Mouse (Mus musculus) heart, embryonic 15.5 days (tissue): ENCODE data around the gene Kirrel3. TPM values are rescaled to one million over a fixed set of nuclear protein-coding genes. Genes with fewer than 3 reads are reported as not detected.

ENCODE experiments used
- ATAC-seq: fragments of 200-750 bp; cut with Nextera tagmentation; replicated peaks from 2 replicates; pipeline ENCODE4 v1.8.0; 2017; ENCODE audit warnings: low read depth, moderate TSS enrichment; ENCODE audit not compliant: insufficient number of reproducible peaks, insufficient read depth, low FRiP score
- H3K27ac ChIP-seq: fragments of 300-500 bp; sonication (generic); 2 replicates; pipeline ENCODE4 v1.5.1; 2015; ENCODE audit warnings: mild to moderate bottlenecking, inconsistent platforms
- H3K27me3 ChIP-seq: fragments of 300-500 bp; sonication (generic); 2 replicates; pipeline ENCODE4 v1.6.1; 2015; ENCODE audit warnings: inconsistent platforms
- H3K36me3 ChIP-seq: fragments of 300-500 bp; sonication (generic); 2 replicates; pipeline ENCODE4 v1.6.1; 2015; ENCODE audit warnings: mild to moderate bottlenecking, inconsistent platforms
- H3K4me1 ChIP-seq: fragments of 300-500 bp; sonication (generic); replicated peaks from 2 replicates; pipeline ENCODE4 v1.6.1; 2015; ENCODE audit warnings: inconsistent platforms
- H3K4me2 ChIP-seq: fragments of 300-500 bp; sonication (generic); 2 replicates; pipeline ENCODE4 v1.6.1; 2015; ENCODE audit warnings: inconsistent platforms, mild to moderate bottlenecking, moderate library complexity
- H3K4me3 ChIP-seq: fragments of 300-500 bp; sonication (generic); 2 replicates; pipeline ENCODE4 v1.5.1; 2015; ENCODE audit warnings: mild to moderate bottlenecking, inconsistent platforms
- H3K9ac ChIP-seq: fragments of 300-500 bp; sonication (generic); 2 replicates; pipeline ENCODE4 v1.6.1; 2015; ENCODE audit warnings: mild to moderate bottlenecking, inconsistent platforms
- H3K9me3 ChIP-seq: fragments of 300-500 bp; sonication (generic); replicated peaks from 2 replicates; pipeline ENCODE4 v1.6.1; 2016; ENCODE audit warnings: inconsistent platforms
- WGBS: fragments of 180-500 bp; shearing (Covaris S2); methylation state at CpG from one replicate; pipeline ENCODE4 v1.1.7; 2015; ENCODE audit warnings: mixed read lengths; 5-methylcytosine and 5-hydroxymethylcytosine counted together
- polyA plus RNA-seq: library from polyadenylated mRNA; unstranded; fragments of >200 nt; fragmentation: Nextera tagmentation; extraction: Ambion mirVana; gene quantifications from 2 replicates; pipeline ENCODE4 v1.2.1, GENCODE M21; 2015

The Kirrel3 gene
- polyA plus RNA-seq, 1 experiment from 2014 or later: 1.2 TPM

GRCm38 (mm10) chr9:34507164-34507563 lies 21.5 kb downstream of the Kirrel3 start:
- no peak overlapping the region for H3K9ac ChIP-seq
- H3K27me3 ChIP-seq: no peaks in the 10 kb centered on the region
- H3K36me3 ChIP-seq: no peaks in the 10 kb centered on the region
- WGBS: 82% methylated on average over 2 of the region's 2 CpGs
- ATAC-seq: no peak
- no peak overlapping the region for H3K27ac ChIP-seq
- H3K9me3 ChIP-seq: no peaks in the 10 kb centered on the region
- H3K4me3 ChIP-seq: no peak overlapping the region
- no peak overlapping the region for H3K4me2 ChIP-seq
- H3K4me1 ChIP-seq: no peaks in the 10 kb centered on the region

- Histone ChIP-seq H3K4me1 (no peaks in the 10 kb centered on the region), H3K4me2 (no peak overlapping the region), H3K36me3 (no peaks in the 10 kb centered on the region), H3K27me3 (no peaks in the 10 kb centered on the region), H3K4me3 (no peak overlapping the region), H3K9me3 (no peaks in the 10 kb centered on the region), H3K27ac (no peak overlapping the region), H3K9ac (no peak overlapping the region)
- 71% methylated on average over 6 of the region's 6 CpGs for WGBS
- no peak for ATAC-seq
These were observed 33.2 kb downstream of the Kirrel3 start for GRCm38 (mm10) chr9:34518861-34519260.

- ATAC-seq: no peak
- no peaks in the 10 kb centered on the region for H3K4me1 ChIP-seq
- 75% methylated on average over 20 of the region's 20 CpGs for WGBS
These were observed 34.7 kb downstream of the Kirrel3 start for GRCm38 (mm10) chr9:34520234-34520950.

GRCm38 (mm10) chr9:34525695-34526094 lies 40.0 kb downstream of the Kirrel3 start:
- Histone ChIP-seq H3K4me1 (no peaks in the 10 kb centered on the region), H3K27ac (no peak overlapping the region), H3K4me3 (no peak overlapping the region), H3K27me3 (no peaks in the 10 kb centered on the region), H3K36me3 (no peaks in the 10 kb centered on the region), H3K9ac (no peak overlapping the region), H3K9me3 (no peaks in the 10 kb centered on the region), H3K4me2 (no peak overlapping the region)
- WGBS: 33% methylated on average over 2 of the region's 2 CpGs
- no peak for ATAC-seq

More at GRCm38 (mm10) chr9:34520234-34520950, 34.7 kb downstream of the Kirrel3 start:
- Histone ChIP-seq H3K4me2 (no peak overlapping the region), H3K4me3 (no peak overlapping the region), H3K9me3 (no peaks in the 10 kb centered on the region), H3K27ac (no peak overlapping the region), H3K27me3 (no peaks in the 10 kb centered on the region), H3K36me3 (no peaks in the 10 kb centered on the region), H3K9ac (no peak overlapping the region)

GRCm38 (mm10) chr9:34538591-34539335 lies 53.1 kb downstream of the Kirrel3 start:
- no peak overlapping the region for H3K4me2 ChIP-seq
- no peak overlapping the region for H3K27ac ChIP-seq
- no peaks in the 10 kb centered on the region for H3K4me1 ChIP-seq
- H3K9me3 ChIP-seq: no peaks in the 10 kb centered on the region
- no peak for ATAC-seq
- no peaks in the 10 kb centered on the region for H3K36me3 ChIP-seq
- 62% methylated on average over 7 of the region's 7 CpGs for WGBS
- no peak overlapping the region for H3K9ac ChIP-seq
- H3K4me3 ChIP-seq: no peak overlapping the region
- peaks cover 6% of the 10 kb centered on the region; the same call in 1 of the 2 replicates for H3K27me3 ChIP-seq

GRCm38 (mm10) chr9:34541908-34542307 lies 56.2 kb downstream of the Kirrel3 start:
- Histone ChIP-seq H3K4me3 (no peak overlapping the region), H3K36me3 (no peaks in the 10 kb centered on the region), H3K4me2 (no peak overlapping the region), H3K27me3 (peaks cover 6% of the 10 kb centered on the region; the same call in 1 of the 2 replicates), H3K27ac (no peak overlapping the region), H3K9me3 (no peaks in the 10 kb centered on the region), H3K4me1 (no peaks in the 10 kb centered on the region), H3K9ac (no peak overlapping the region)
- WGBS: 59% methylated on average over 2 of the region's 2 CpGs
- no peak for ATAC-seq

GRCm38 (mm10) chr9:34555699-34556098 lies 70.0 kb downstream of the Kirrel3 start:
- H3K27ac ChIP-seq: no peak overlapping the region
- H3K9me3 ChIP-seq: no peaks in the 10 kb centered on the region
- no peak overlapping the region for H3K4me3 ChIP-seq
- H3K36me3 ChIP-seq: no peaks in the 10 kb centered on the region
- 23% methylated on average over 2 of the region's 2 CpGs for WGBS
- peaks cover 7% of the 10 kb centered on the region; the same call in 1 of the 2 replicates for H3K27me3 ChIP-seq
- no peak overlapping the region for H3K9ac ChIP-seq
- H3K4me1 ChIP-seq: no peaks in the 10 kb centered on the region
- ATAC-seq: no peak
- H3K4me2 ChIP-seq: no peak overlapping the region

- Histone ChIP-seq H3K4me2 (no peak overlapping the region), H3K4me1 (no peaks in the 10 kb centered on the region), H3K4me3 (no peak overlapping the region), H3K9me3 (no peaks in the 10 kb centered on the region), H3K36me3 (no peaks in the 10 kb centered on the region), H3K9ac (no peak overlapping the region), H3K27me3 (peaks cover 7% of the 10 kb centered on the region; the same call in 1 of the 2 replicates), H3K27ac (no peak overlapping the region)
- no peak for ATAC-seq
- 66% methylated on average over 5 of the region's 5 CpGs for WGBS
These were observed 72.2 kb downstream of the Kirrel3 start for GRCm38 (mm10) chr9:34557846-34558245.

- Histone ChIP-seq H3K36me3 (no peaks in the 10 kb centered on the region), H3K4me2 (no peak overlapping the region), H3K27me3 (peaks cover 7% of the 10 kb centered on the region; the same call in 1 of the 2 replicates), H3K27ac (no peak overlapping the region), H3K9me3 (no peaks in the 10 kb centered on the region), H3K4me3 (no peak overlapping the region), H3K4me1 (no peaks in the 10 kb centered on the region), H3K9ac (no peak overlapping the region)
- ATAC-seq: no peak
- WGBS: 57% methylated on average over 8 of the region's 8 CpGs
These were observed 72.7 kb downstream of the Kirrel3 start for GRCm38 (mm10) chr9:34558291-34558899.

- Histone ChIP-seq H3K36me3 (no peaks in the 10 kb centered on the region), H3K9ac (no peak overlapping the region), H3K27me3 (peaks cover 7% of the 10 kb centered on the region; the same call in 1 of the 2 replicates), H3K4me3 (no peak overlapping the region), H3K4me2 (no peak overlapping the region), H3K9me3 (no peaks in the 10 kb centered on the region), H3K4me1 (no peaks in the 10 kb centered on the region), H3K27ac (no peak overlapping the region)
- no peak for ATAC-seq
- 77% methylated on average over 9 of the region's 9 CpGs for WGBS
These were observed 73.4 kb downstream of the Kirrel3 start for GRCm38 (mm10) chr9:34559102-34559501.

GRCm38 (mm10) chr9:34561281-34561680 lies 75.6 kb downstream of the Kirrel3 start:
- no peak overlapping the region for H3K27ac ChIP-seq
- no peak overlapping the region for H3K4me3 ChIP-seq
- H3K36me3 ChIP-seq: no peaks in the 10 kb centered on the region
- H3K4me2 ChIP-seq: no peak overlapping the region
- no peaks in the 10 kb centered on the region for H3K9me3 ChIP-seq
- H3K4me1 ChIP-seq: no peaks in the 10 kb centered on the region
- WGBS: 24% methylated on average over 1 of the region's 1 CpGs
- peaks cover 7% of the 10 kb centered on the region; the same call in 1 of the 2 replicates for H3K27me3 ChIP-seq
- H3K9ac ChIP-seq: no peak overlapping the region
- ATAC-seq: no peak
